Mouse (Mus musculus) liver, adult 2 months (tissue): ENCODE measurements around the gene Bbip1.

Experiments
- CTCF ChIP-seq: fragments of 200-500 bp; IDR thresholded peaks from 2 replicates; pipeline ENCODE4 v1.5.1; 2011; ENCODE audit warnings: low read depth, low read length, control low read depth
- POLR2A ChIP-seq: fragments of 200-500 bp; IDR thresholded peaks from 2 replicates; pipeline ENCODE4 v1.6.1; 2011; ENCODE audit warnings: low read length, control low read depth; ENCODE audit not compliant: insufficient read depth; ENCODE audit errors: extremely low read depth

- TF ChIP-seq CTCF: no peak
- no peak for TF ChIP-seq POLR2A
Measured at GRCm38 (mm10) chr19:53889555-53889954, 54.9 kb downstream of the Bbip1 start.
